Mouse (Mus musculus): ENCODE measurements around the gene Klhl22. TPM values are rescaled to one million over a fixed set of nuclear protein-coding genes. Genes with fewer than 3 reads are reported as not detected.
"Not testable (repeated sequence)": the region's sequence is repeated elsewhere in the genome, so short reads cannot be mapped to it uniquely, and the experiment has no call there.

The Klhl22 gene
- polyA plus RNA-seq, 1 experiment, result 126 TPM

- no peaks in the 10 kb centered on the region for H3K4me1 ChIP-seq (ENCODE audit: control insufficient read depth, insufficient read depth, low read length)
- H3K27ac ChIP-seq (ENCODE audit: insufficient read depth, low read length), result no peak overlapping the region
- TF ChIP-seq POLR2A (IDR thresholded peaks at IDR 0.05; ENCODE audit: extremely low read depth, insufficient read depth, low read length) (no peak), CTCF (IDR thresholded peaks at IDR 0.05; ENCODE audit: extremely low read depth, insufficient read depth, low read length) (no peak)
- no peak overlapping the region for H3K4me3 ChIP-seq (ENCODE audit: insufficient read depth, low read length)
Measured at GRCm38 (mm10) chr16:17732021-17732420, 27.4 kb upstream of the Klhl22 start.

- TF ChIP-seq POLR2A (IDR thresholded peaks at IDR 0.05; ENCODE audit: extremely low read depth, insufficient read depth, low read length), result no peak
- no peak for TF ChIP-seq CTCF (IDR thresholded peaks at IDR 0.05; ENCODE audit: extremely low read depth, insufficient read depth, low read length)
- Histone ChIP-seq H3K4me3 (ENCODE audit: insufficient read depth, low read length) (no peak overlapping the region), H3K4me1 (ENCODE audit: control insufficient read depth, insufficient read depth, low read length) (no peaks in the 10 kb centered on the region), H3K27ac (ENCODE audit: insufficient read depth, low read length) (no peak overlapping the region)
Measured at GRCm38 (mm10) chr16:17732431-17732830, 27.0 kb upstream of the Klhl22 start.

GRCm38 (mm10) chr16:17732841-17733340 lies 26.5 kb upstream of the Klhl22 start, which contains the start of gene Med15:
Gene Med15 (minus strand): TSS chr16:17732891.
- H3K4me1 ChIP-seq (ENCODE audit: control insufficient read depth, insufficient read depth, low read length), result no peaks in the 10 kb centered on the region
- no peak within 1 kb of the TSS for H3K4me3 ChIP-seq (ENCODE audit: insufficient read depth, low read length)
- TF ChIP-seq POLR2A (IDR thresholded peaks at IDR 0.05; ENCODE audit: extremely low read depth, insufficient read depth, low read length) (no peak), CTCF (IDR thresholded peaks at IDR 0.05; ENCODE audit: extremely low read depth, insufficient read depth, low read length) (no peak)
- no peak within 1 kb of the TSS for H3K27ac ChIP-seq (ENCODE audit: insufficient read depth, low read length)

- no peak for TF ChIP-seq POLR2A (IDR thresholded peaks at IDR 0.05; ENCODE audit: extremely low read depth, insufficient read depth, low read length)
- TF ChIP-seq CTCF (IDR thresholded peaks at IDR 0.05; ENCODE audit: extremely low read depth, insufficient read depth, low read length), result no peak
- no peak overlapping the region for H3K4me3 ChIP-seq (ENCODE audit: insufficient read depth, low read length)
- H3K4me1 ChIP-seq (ENCODE audit: control insufficient read depth, insufficient read depth, low read length), result no peaks in the 10 kb centered on the region
- no peak overlapping the region for H3K27ac ChIP-seq (ENCODE audit: insufficient read depth, low read length)
Measured at GRCm38 (mm10) chr16:17733646-17734045, 25.8 kb upstream of the Klhl22 start.

- not testable (repeated sequence) for H3K4me3 ChIP-seq (ENCODE audit: insufficient read depth, low read length); H3K4me1 ChIP-seq (ENCODE audit: control insufficient read depth, insufficient read depth, low read length); H3K27ac ChIP-seq (ENCODE audit: insufficient read depth, low read length)
Measured at GRCm38 (mm10) chr16:17734872-17735271, 24.5 kb upstream of the Klhl22 start.

GRCm38 (mm10) chr16:17736156-17736555 lies 23.3 kb upstream of the Klhl22 start:
- TF ChIP-seq POLR2A (IDR thresholded peaks at IDR 0.05; ENCODE audit: extremely low read depth, insufficient read depth, low read length) (no peak), CTCF (IDR thresholded peaks at IDR 0.05; ENCODE audit: extremely low read depth, insufficient read depth, low read length) (no peak)
- Histone ChIP-seq H3K4me1 (ENCODE audit: control insufficient read depth, insufficient read depth, low read length) (no peaks in the 10 kb centered on the region), H3K4me3 (ENCODE audit: insufficient read depth, low read length) (no peak overlapping the region), H3K27ac (ENCODE audit: insufficient read depth, low read length) (no peak overlapping the region)

- no peak overlapping the region for H3K4me3 ChIP-seq (ENCODE audit: insufficient read depth, low read length)
- no peak overlapping the region for H3K27ac ChIP-seq (ENCODE audit: insufficient read depth, low read length)
- no peaks in the 10 kb centered on the region for H3K4me1 ChIP-seq (ENCODE audit: control insufficient read depth, insufficient read depth, low read length)
- TF ChIP-seq CTCF (IDR thresholded peaks at IDR 0.05; ENCODE audit: extremely low read depth, insufficient read depth, low read length) (no peak), POLR2A (IDR thresholded peaks at IDR 0.05; ENCODE audit: extremely low read depth, insufficient read depth, low read length) (no peak)
Measured at GRCm38 (mm10) chr16:17740080-17740479, 19.3 kb upstream of the Klhl22 start.

GRCm38 (mm10) chr16:17742810-17743209 lies 16.6 kb upstream of the Klhl22 start:
- Histone ChIP-seq H3K27ac (ENCODE audit: insufficient read depth, low read length) (no peak overlapping the region), H3K4me3 (ENCODE audit: insufficient read depth, low read length) (no peak overlapping the region), H3K4me1 (ENCODE audit: control insufficient read depth, insufficient read depth, low read length) (no peaks in the 10 kb centered on the region)
- TF ChIP-seq POLR2A (IDR thresholded peaks at IDR 0.05; ENCODE audit: extremely low read depth, insufficient read depth, low read length) (no peak), CTCF (IDR thresholded peaks at IDR 0.05; ENCODE audit: extremely low read depth, insufficient read depth, low read length) (no peak)

- no peak overlapping the region for H3K27ac ChIP-seq (ENCODE audit: insufficient read depth, low read length)
- no peaks in the 10 kb centered on the region for H3K4me1 ChIP-seq (ENCODE audit: control insufficient read depth, insufficient read depth, low read length)
- TF ChIP-seq POLR2A (IDR thresholded peaks at IDR 0.05; ENCODE audit: extremely low read depth, insufficient read depth, low read length) (no peak), CTCF (IDR thresholded peaks at IDR 0.05; ENCODE audit: extremely low read depth, insufficient read depth, low read length) (no peak)
- H3K4me3 ChIP-seq (ENCODE audit: insufficient read depth, low read length), result no peak overlapping the region
Measured at GRCm38 (mm10) chr16:17743279-17743678, 16.1 kb upstream of the Klhl22 start.

GRCm38 (mm10) chr16:17744536-17744935 lies 14.9 kb upstream of the Klhl22 start:
- TF ChIP-seq POLR2A (IDR thresholded peaks at IDR 0.05; ENCODE audit: extremely low read depth, insufficient read depth, low read length), result no peak
- TF ChIP-seq CTCF (IDR thresholded peaks at IDR 0.05; ENCODE audit: extremely low read depth, insufficient read depth, low read length), result peak; percentile 55
- H3K4me1 ChIP-seq (ENCODE audit: control insufficient read depth, insufficient read depth, low read length), result no peaks in the 10 kb centered on the region
- H3K27ac ChIP-seq (ENCODE audit: insufficient read depth, low read length), result no peak overlapping the region
- no peak overlapping the region for H3K4me3 ChIP-seq (ENCODE audit: insufficient read depth, low read length)

Data from cortical plate, adult 2 months (tissue).